Mouse (Mus musculus): ENCODE measurements around the gene Stk39. TPM values are rescaled to one million over a fixed set of nuclear protein-coding genes. Genes with fewer than 3 reads are reported as not detected.

Stk39 gene
- polyA plus RNA-seq, 1 experiment from 2014 or later = 26.9 TPM

DNA sequence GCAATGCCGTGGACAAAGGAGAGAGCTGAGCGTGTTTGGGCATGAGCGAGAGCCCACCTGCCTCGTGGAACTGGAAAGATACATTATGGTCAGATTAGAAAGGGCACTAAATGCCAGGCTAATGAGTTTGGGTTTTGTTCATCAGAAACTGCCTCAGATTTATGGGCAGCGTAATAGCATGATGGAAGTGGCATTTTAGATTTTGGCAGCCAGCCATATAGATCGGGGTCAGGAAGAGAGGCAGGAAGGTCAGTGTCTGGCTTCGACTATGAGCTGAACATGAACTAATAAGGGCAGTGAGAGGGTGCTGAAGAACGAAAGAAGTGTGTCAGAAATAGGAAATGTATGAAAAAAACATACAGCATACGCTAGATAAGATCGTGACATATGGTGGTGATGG is 300.8 kb downstream of the Stk39 start:
- WGBS = 73% methylated on average over 10 of the region's 10 CpGs
- H3K4me2 ChIP-seq (ENCODE audit: low read depth, low read length) = no peak overlapping the region
- DNase-seq (ENCODE audit: low spot score) = no peak

GRCm38 (mm10) chr2:68162012-68162411 is 310.1 kb downstream of the Stk39 start:
- Histone ChIP-seq H3K36me3 (ENCODE audit: control insufficient read depth, insufficient read depth, low read length) (no peaks in the 10 kb centered on the region), H3K4me2 (ENCODE audit: low read depth, low read length) (no peak overlapping the region), H3K9ac (ENCODE audit: low read depth, low read length) (no peak overlapping the region), H3K9me3 (ENCODE audit: control insufficient read depth, low read length) (no peaks in the 10 kb centered on the region), H3K4me3 (ENCODE audit: low read depth, low read length) (no peak overlapping the region), H3K27ac (replicated peaks; ENCODE audit: low read depth, low read length) (no peak overlapping the region), H3K4me1 (ENCODE audit: control insufficient read depth, insufficient read depth, low read length) (no peaks in the 10 kb centered on the region), H3K27me3 (replicated peaks; ENCODE audit: control insufficient read depth, insufficient read depth, low read length) (no peaks in the 10 kb centered on the region)
- DNase-seq (ENCODE audit: low spot score) (no peak), ATAC-seq (ENCODE audit: low read depth) (no peak)
- 79% methylated on average over 4 of the region's 4 CpGs for WGBS

More for the DNA sequence above, 300.8 kb downstream of the Stk39 start:
- no peaks in the 10 kb centered on the region for H3K27me3 ChIP-seq (replicated peaks; ENCODE audit: control insufficient read depth, insufficient read depth, low read length)
- H3K9me3 ChIP-seq (ENCODE audit: control insufficient read depth, low read length) = no peaks in the 10 kb centered on the region
- no peak overlapping the region for H3K9ac ChIP-seq (ENCODE audit: low read depth, low read length)
- no peaks in the 10 kb centered on the region for H3K4me1 ChIP-seq (ENCODE audit: control insufficient read depth, insufficient read depth, low read length)
- no peaks in the 10 kb centered on the region for H3K36me3 ChIP-seq (ENCODE audit: control insufficient read depth, insufficient read depth, low read length)
- no peak overlapping the region for H3K4me3 ChIP-seq (ENCODE audit: low read depth, low read length)
- ATAC-seq (ENCODE audit: low read depth) = no peak
- no peak overlapping the region for H3K27ac ChIP-seq (replicated peaks; ENCODE audit: low read depth, low read length)

DNA sequence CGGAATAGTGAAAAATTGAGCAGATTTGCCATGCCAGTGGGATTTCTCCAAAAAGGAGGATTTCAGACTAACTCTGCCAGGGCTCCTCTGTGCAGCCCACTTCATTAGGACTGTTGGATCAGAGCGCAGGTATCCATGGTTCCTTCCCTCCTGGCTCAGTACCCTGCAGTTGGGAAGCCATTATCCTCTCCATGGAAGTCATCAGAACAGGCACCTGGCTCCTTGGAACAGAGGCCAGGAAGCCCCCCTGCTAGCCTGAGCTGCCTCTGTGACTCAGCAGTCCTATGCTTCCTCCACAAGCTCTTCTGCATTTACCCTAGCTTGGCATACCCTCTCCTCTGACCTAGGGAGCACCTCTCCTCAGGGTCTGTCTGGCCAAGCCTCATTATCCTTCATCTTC is 311.5 kb downstream of the Stk39 start:
- WGBS = 82% methylated on average over 2 of the region's 2 CpGs
- ATAC-seq (ENCODE audit: low read depth) = no peak
- no peak overlapping the region for H3K9ac ChIP-seq (ENCODE audit: low read depth, low read length)
- no peaks in the 10 kb centered on the region for H3K27me3 ChIP-seq (replicated peaks; ENCODE audit: control insufficient read depth, insufficient read depth, low read length)
- no peak for DNase-seq (ENCODE audit: low spot score)
- no peaks in the 10 kb centered on the region for H3K36me3 ChIP-seq (ENCODE audit: control insufficient read depth, insufficient read depth, low read length)
- no peaks in the 10 kb centered on the region for H3K4me1 ChIP-seq (ENCODE audit: control insufficient read depth, insufficient read depth, low read length)
- H3K9me3 ChIP-seq (ENCODE audit: control insufficient read depth, low read length) = no peaks in the 10 kb centered on the region
- no peak overlapping the region for H3K4me2 ChIP-seq (ENCODE audit: low read depth, low read length)
- no peak overlapping the region for H3K4me3 ChIP-seq (ENCODE audit: low read depth, low read length)
- no peak overlapping the region for H3K27ac ChIP-seq (replicated peaks; ENCODE audit: low read depth, low read length)

Other genes starting within 250 kb of the Stk39 start
- gene 4933409G03Rik, start 110.1 kb upstream of the Stk39 start, polyA plus RNA-seq (2014; fragmentation: Nextera tagmentation; extraction: Ambion mirVana) = not detected in 2 replicates
- not detected in 2 replicates for gene 4932414N04Rik, start 184.2 kb upstream of the Stk39 start, polyA plus RNA-seq (2014; fragmentation: Nextera tagmentation; extraction: Ambion mirVana)